Mouse (Mus musculus) lung, embryonic 14.5 days (tissue): ENCODE measurements around the gene Zfp746. TPM values are rescaled to one million over a fixed set of nuclear protein-coding genes. Genes with fewer than 3 reads are reported as not detected.

Source experiments
- ATAC-seq: fragments of 200-750 bp; cut with Nextera tagmentation; 2 replicates; pipeline ENCODE4 v1.8.0; 2017; ENCODE audit warnings: mild to moderate bottlenecking, moderate TSS enrichment, moderate library complexity; ENCODE audit not compliant: insufficient read depth
- DNase-seq: peaks from one replicate; pipeline ENCODE4 v3.0.0-alpha.2; 2015
- H3K27ac ChIP-seq: fragments of 300-500 bp; sonication (generic); 2 replicates; pipeline ENCODE4 v1.5.1; 2014; ENCODE audit warnings: low read depth, mild to moderate bottlenecking, moderate library complexity
- H3K27me3 ChIP-seq: fragments of 300-500 bp; sonication (generic); 2 replicates; pipeline ENCODE4 v1.6.1; 2014; ENCODE audit warnings: low read length, control low read depth; ENCODE audit not compliant: insufficient read depth
- H3K36me3 ChIP-seq: fragments of 300-500 bp; sonication (generic); 2 replicates; pipeline ENCODE4 v1.6.1; 2014; ENCODE audit warnings: control low read depth; ENCODE audit not compliant: insufficient read depth
- H3K4me1 ChIP-seq: fragments of 300-500 bp; sonication (generic); 2 replicates; pipeline ENCODE4 v1.6.1; 2014; ENCODE audit warnings: antibody characterized with exemption, control low read depth; ENCODE audit not compliant: insufficient read depth
- H3K4me2 ChIP-seq: fragments of 300-500 bp; sonication (generic); 2 replicates; pipeline ENCODE4 v1.6.1; 2014; ENCODE audit warnings: mild to moderate bottlenecking
- H3K4me3 ChIP-seq: fragments of 300-500 bp; sonication (generic); 2 replicates; pipeline ENCODE4 v1.5.1; 2014; ENCODE audit warnings: low read depth, low read length
- H3K9ac ChIP-seq: fragments of 300-500 bp; sonication (generic); 2 replicates; pipeline ENCODE4 v1.6.1; 2014
- H3K9me3 ChIP-seq: fragments of 300-500 bp; sonication (generic); 2 replicates; pipeline ENCODE4 v1.6.1; 2016; ENCODE audit warnings: low read depth, low read length, control low read depth
- CTCF ChIP-seq: IDR thresholded peaks from 2 replicates; pipeline ENCODE4 v1.5.1; 2016; ENCODE audit warnings: antibody characterized with exemption, low read depth
- WGBS: fragments of 180-500 bp; shearing (Covaris S2); extraction: QIAGEN DNeasy Blood & Tissue Kit; methylation state at CpG from one replicate; pipeline ENCODE4 v1.1.7; 2014; 5-methylcytosine and 5-hydroxymethylcytosine counted together
- microRNA-seq: library from miRNA; unstranded; fragments of <30 nt; microRNA quantifications from one replicate; pipeline ENCODE4, GENCODE M21; 2016; ENCODE audit warnings: borderline number of aligned reads
- polyA plus RNA-seq: library from polyadenylated mRNA; unstranded; fragments of >200 nt; fragmentation: Nextera tagmentation; extraction: Ambion mirVana; gene quantifications from 2 replicates; pipeline ENCODE4 v1.2.1, GENCODE M21; 2014

The Zfp746 gene
- polyA plus RNA-seq, 1 experiment from 2014 or later, result 30.1 TPM

- no peak for TF ChIP-seq CTCF
- ATAC-seq (no peak), DNase-seq (no peak)
- Histone ChIP-seq H3K27me3 (no peaks in the 10 kb centered on the region), H3K9me3 (peaks cover 15% of the 10 kb centered on the region), H3K4me1 (no peaks in the 10 kb centered on the region), H3K9ac (no peak overlapping the region), H3K27ac (no peak overlapping the region), H3K4me2 (no peak overlapping the region), H3K4me3 (no peak overlapping the region), H3K36me3 (peaks cover 35% of the 10 kb centered on the region)
- WGBS, result 80% methylated on average over 2 of the region's 2 CpGs
Measured at GRCm38 (mm10) chr6:48020006-48020405, 66.4 kb downstream of the Zfp746 start.

GRCm38 (mm10) chr6:48016841-48017240 lies 69.6 kb downstream of the Zfp746 start:
- H3K4me1 ChIP-seq, result no peaks in the 10 kb centered on the region
- H3K4me3 ChIP-seq, result no peak overlapping the region
- peaks cover 8% of the 10 kb centered on the region; the same call in 1 of the 2 replicates for H3K36me3 ChIP-seq
- no peaks in the 10 kb centered on the region for H3K9me3 ChIP-seq
- H3K27me3 ChIP-seq, result no peaks in the 10 kb centered on the region
- TF ChIP-seq CTCF, result no peak
- H3K4me2 ChIP-seq, result no peak overlapping the region
- H3K27ac ChIP-seq, result no peak overlapping the region
- ATAC-seq (no peak), DNase-seq (no peak)
- no peak overlapping the region for H3K9ac ChIP-seq
- 83% methylated on average over 9 of the region's 9 CpGs for WGBS

- peak; percentile 80 for TF ChIP-seq CTCF
- H3K27me3 ChIP-seq, result no peaks in the 10 kb centered on the region
- peak overlapping the region; percentile 35 for H3K9ac ChIP-seq
- peaks cover 2% of the 10 kb centered on the region; the same call in 1 of the 2 replicates for H3K36me3 ChIP-seq
- peak overlapping the region; percentile 30 for H3K4me3 ChIP-seq
- peak overlapping the region; percentile 61 for H3K4me2 ChIP-seq
- DNase-seq, result peak; percentile 83
- under 1% methylated on average over 22 of the region's 24 CpGs for WGBS
- no peaks in the 10 kb centered on the region for H3K9me3 ChIP-seq
- H3K4me1 ChIP-seq, result no peaks in the 10 kb centered on the region
- no peak overlapping the region for H3K27ac ChIP-seq
- peak; percentile 92 for ATAC-seq
Measured at GRCm38 (mm10) chr6:48016090-48016521, 70.3 kb downstream of the Zfp746 start.

Small RNAs within 50 kb of the gene (microRNA-seq; reads per million reads assigned to microRNA genes)
- gene Gm24563, result not detected

Other genes with a start within 250 kb of the Zfp746 start
- 15.6 and 17.4 TPM in 2 replicates for gene Zfp282, start 209.4 kb downstream of the Zfp746 start, polyA plus RNA-seq
- gene Zfp212, start 166.1 kb downstream of the Zfp746 start, polyA plus RNA-seq, result 14.9 and 16.2 TPM in 2 replicates
- 8.4 and 8.6 TPM in 2 replicates for gene Zfp956, start 133.2 kb downstream of the Zfp746 start, polyA plus RNA-seq
- gene Zfp777, start 37.7 kb downstream of the Zfp746 start, polyA plus RNA-seq, result 8.6 and 8.7 TPM in 2 replicates